Mouse (Mus musculus): Measurements from ENCODE around the gene Prx.
A peak's percentile ranks its signal among the peaks of the same experiment; 100 is the strongest.
"Not testable (repeated sequence)": the region's sequence is repeated elsewhere in the genome, so short reads cannot be mapped to it uniquely, and the experiment has no call there.

The Prx gene

GRCm38 (mm10) chr7:27483860-27484259, 15.3 kb upstream of the Prx start:
- no peak for DNase-seq (ENCODE audit: low spot score in 2 of 2)

DNA sequence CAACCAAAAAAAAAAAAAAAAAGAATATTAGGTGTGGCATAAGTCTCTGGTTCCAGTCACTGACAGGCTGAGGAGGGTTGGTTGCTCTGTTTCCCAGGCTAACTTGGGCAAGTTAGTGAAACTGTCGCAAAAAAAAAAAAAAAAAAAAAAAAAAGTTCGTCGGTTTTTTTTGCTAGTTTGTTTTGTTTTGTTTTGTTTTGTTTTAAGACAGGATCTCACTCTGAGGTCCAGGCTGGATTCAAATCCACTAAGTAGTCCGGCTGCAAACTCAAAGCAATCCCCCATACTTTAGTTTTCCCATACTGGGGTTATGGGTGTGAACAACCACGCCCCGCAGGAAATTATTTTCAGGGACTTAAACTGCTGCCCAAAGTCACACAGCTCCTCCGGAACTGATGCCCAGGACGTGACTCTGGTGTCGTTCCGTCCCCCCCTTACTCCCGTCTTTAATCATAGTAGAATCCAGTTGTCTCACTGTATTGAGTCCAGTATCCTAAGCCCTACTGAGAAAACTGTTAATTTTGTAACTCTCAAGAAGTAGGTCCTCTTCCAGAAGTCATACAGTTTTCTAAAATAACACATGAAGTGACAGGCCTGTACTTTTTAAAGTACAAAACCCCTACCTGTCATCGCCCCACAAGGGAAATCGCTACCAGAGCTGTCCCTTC, 12.9 kb upstream of the Prx start:
- DNase-seq (ENCODE audit: low spot score in 2 of 2): peak in 1 of 2 experiments; percentile 53

DNA sequence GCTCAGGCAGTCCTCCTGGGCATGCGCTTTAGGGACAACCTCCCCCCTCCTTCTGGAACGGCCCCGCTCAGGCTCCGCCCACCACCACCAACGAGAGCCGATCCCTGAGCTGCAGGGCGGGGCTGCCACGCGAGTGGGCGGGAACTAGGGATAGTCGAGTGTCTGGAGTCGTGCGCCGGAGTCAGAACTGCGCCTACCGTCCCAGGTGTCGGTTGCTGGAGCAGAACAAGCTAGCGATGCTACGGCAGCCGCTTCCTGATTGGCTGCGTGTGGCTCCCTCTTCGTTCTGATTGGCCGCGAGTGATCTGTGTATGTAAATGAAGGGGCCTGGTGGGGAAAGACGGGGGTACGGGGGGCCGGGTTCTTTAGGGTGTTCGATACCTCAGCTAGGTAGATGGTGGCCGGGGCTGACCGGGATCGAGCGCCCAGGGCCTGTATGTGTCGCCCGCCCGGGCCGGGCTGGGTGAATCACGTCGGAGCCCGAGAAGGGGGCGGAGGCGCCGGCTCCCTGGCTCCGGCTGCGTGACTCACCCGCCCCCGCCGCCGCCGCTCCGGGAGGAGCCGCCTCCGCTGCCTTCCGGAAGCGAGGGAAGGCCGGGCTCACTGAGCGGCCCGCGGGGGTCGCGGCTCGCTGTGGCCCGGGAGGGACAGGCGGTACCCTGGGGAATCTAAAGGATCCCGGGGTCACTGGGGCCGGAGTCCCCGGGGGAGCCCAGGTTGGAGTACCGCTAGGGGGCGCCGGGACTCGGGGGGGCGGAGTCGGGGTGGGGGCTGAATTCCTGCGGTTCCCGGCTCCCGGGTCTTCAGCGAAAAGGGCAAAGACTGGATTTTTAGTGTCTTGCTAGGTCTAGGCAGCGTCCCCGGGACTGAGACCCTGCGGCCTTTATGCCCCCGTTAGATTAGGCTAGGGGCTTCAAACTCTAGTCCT, 12.1 kb upstream of the Prx start, which contains the start of gene Sertad1:
TSS of gene Sertad1 (plus strand) at position 141 of the 928 bp plus-strand sequence.
- peak; percentile 100 for DNase-seq (ENCODE audit: low spot score in 2 of 2)

DNA sequence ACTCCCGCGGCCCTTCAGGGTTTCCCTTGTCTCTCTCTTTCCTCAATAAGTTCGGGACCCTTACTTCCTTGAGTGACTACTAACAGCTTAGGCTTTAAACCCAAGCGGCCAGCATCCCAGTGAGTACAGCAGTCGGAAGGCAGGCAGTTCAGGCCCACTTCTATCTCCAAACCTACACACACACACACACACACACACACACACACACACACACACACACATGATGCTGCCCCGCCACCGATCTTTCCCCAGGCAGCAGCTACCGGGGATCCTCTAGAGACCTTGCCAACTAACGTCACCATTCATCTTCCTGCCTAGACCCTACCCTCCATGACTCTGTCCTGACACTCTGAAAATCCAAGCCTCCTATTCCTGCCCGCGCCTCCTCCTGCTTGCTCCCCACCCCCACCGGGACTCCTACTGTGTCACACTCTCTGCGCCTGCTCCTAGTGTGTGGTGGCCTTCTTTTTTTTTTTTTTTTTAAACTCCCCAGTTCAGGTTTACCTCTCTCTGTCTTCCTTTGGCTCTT, 11.3 kb upstream of the Prx start:
- no peak for DNase-seq (ENCODE audit: low spot score in 2 of 2)

- DNase-seq (ENCODE audit: low spot score in 2 of 2): no peak
These were observed 9.8 kb upstream of the Prx start for GRCm38 (mm10) chr7:27489270-27489869.

DNA sequence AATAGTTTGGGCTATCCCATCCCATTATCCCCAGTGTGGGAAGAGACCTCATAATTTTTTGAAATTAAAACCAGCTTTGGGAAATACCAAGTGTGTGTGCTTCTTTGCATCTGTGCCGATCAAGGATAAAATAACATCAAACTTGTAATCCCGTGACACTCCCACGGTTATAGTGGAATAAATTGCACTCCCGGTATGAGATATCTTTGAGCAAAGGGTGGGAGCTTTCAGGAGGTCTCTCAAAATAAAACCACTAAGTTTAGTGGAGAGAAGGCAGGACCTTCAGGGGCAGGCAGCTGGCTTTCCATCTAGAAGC, 8.9 kb upstream of the Prx start:
- no peak for DNase-seq (ENCODE audit: low spot score in 2 of 2)

DNA sequence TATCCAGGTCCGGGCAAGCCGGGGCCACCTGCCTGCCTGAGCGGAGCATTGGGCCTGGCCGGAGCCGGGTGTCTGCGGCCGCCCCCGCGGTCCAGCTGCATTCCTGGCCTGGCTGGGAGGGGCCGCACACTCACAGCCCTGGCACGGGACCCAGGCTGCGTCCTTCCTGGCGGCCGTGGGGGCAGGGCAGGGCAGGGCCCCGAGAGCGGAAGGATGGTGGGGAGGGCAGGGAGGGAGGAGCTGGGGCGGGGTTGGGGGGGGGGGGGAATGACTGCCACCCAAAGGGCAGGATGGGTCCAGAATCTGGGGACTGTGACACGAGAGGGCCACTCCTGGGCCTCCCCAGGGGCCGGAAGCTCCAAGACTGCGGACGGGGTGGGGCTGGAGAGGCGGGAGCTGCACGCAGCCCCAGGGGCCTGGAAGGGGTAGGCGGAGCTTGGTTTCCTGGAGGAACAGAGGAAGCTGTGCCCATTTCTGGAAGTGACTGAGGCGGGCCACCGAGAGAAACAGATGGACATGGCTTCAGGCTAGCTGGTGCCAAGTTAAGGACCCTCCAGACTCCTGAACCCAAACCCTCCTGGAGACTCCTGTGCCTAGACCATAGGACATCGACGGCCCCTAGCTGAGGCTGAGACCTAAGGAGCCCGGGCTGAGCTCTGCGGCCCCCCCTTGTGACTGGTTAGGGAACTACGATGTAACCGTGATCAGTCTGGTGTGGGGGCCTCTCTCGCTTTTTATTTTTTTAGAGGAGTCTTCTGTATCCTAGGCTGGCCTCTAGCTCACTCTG, 8.4 kb upstream of the Prx start:
- peak; percentile 84 to 87 for DNase-seq (ENCODE audit: low spot score in 2 of 2)

DNA sequence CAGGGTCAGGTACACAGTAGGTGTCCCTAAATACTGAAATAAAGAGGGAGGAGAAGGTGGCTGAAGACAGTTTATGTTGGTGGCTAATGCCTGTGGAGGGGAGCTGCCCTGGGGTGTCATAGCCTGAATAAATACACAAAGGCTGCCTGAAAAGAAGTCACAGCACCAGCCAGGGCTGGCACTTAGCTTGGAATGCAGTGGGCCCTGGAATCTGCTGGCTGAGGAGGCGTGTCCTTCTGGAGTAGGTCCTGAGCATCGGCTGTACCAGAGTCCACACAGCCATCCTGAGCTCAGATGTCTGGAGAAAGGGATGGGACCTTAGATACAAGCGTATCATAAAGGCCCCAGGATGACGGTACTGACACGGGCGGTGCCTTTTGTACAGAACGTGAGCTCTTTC, 7.3 kb upstream of the Prx start:
- no peak for DNase-seq (ENCODE audit: low spot score in 2 of 2)

DNA sequence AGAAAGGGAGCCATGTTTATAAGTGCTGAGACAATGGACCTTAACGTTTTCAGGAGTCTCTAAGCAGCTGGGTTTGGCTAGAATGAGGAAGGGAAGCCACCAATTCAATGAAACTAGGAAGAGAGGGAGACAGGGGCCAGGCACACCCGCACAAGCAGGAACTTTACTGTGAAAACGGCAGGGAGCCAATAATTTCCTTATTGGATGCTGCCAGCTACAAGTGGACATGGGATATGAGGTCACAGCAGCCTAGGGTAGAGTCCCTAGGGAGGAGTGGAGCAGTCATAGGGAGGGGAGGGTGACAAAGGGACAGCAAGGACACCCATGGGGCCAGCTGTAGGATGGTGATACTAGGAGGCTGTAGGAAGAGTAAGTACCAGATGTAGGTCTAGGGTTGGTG, 6.1 kb upstream of the Prx start:
- no peak for DNase-seq (ENCODE audit: low spot score in 2 of 2)

DNA sequence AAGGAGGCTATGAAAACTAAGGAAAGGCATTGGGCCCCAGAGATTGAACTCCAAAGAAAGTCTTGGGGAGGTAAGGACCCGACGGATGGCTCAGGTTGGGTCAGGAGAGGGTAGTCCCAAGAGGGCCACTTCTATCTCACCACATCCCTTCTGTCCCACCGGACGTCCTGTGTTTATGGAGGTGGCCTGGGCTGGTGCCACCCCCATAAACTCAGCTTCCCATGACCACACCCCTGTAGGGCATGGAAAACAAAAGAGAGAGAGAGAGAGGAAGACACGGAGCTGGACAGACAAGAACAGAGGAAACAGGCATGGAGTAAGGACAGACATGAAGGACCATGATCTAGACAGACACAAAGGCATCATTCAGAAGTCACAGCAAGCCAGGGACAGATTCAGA, 5.7 kb upstream of the Prx start:
- no peak for DNase-seq (ENCODE audit: low spot score in 2 of 2)

DNA sequence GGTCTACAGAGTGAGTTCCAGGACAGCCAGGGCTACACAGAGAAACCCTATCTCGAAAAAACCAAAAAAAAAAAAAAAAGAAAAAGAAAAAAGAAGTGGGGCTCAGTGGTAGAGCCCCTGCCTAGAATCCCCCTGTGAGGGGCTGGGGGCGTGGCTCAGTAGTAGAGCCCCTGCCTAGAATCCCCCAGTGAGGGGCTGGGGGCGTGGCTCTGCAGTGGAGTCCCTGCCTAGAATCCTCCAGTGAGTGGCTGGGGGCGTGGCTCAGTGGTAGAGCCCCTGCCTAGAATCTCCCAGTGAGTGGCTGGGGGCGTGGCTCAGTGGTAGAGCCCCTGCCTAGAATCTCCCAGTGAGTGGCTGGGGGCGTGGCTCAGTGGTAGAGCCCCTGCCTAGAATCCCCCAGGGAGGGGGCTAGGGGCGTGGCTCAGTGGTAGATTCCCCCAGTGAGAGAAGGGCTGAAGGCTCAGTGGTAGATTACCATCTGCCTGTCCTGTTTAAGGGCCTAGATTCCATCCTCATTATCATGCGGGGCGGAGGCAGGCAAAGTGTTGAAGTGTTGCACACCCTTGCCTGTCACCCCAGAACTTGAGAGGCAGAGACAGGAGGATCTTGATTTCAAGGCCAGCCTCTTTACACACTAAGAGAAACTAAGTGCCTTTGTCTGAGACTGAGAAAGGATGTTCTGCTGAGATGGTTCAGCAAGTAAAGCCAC, 4.3 kb upstream of the Prx start:
- not testable (repeated sequence) for DNase-seq (ENCODE audit: low spot score in 2 of 2)

GRCm38 (mm10) chr7:27501620-27502019, 2.5 kb downstream of the Prx start:
- no peak for DNase-seq (ENCODE audit: low spot score in 2 of 2)

GRCm38 (mm10) chr7:27506765-27507370, 7.7 kb downstream of the Prx start:
- DNase-seq (ENCODE audit: low spot score in 2 of 2): peak; percentile 38 to 39

DNA sequence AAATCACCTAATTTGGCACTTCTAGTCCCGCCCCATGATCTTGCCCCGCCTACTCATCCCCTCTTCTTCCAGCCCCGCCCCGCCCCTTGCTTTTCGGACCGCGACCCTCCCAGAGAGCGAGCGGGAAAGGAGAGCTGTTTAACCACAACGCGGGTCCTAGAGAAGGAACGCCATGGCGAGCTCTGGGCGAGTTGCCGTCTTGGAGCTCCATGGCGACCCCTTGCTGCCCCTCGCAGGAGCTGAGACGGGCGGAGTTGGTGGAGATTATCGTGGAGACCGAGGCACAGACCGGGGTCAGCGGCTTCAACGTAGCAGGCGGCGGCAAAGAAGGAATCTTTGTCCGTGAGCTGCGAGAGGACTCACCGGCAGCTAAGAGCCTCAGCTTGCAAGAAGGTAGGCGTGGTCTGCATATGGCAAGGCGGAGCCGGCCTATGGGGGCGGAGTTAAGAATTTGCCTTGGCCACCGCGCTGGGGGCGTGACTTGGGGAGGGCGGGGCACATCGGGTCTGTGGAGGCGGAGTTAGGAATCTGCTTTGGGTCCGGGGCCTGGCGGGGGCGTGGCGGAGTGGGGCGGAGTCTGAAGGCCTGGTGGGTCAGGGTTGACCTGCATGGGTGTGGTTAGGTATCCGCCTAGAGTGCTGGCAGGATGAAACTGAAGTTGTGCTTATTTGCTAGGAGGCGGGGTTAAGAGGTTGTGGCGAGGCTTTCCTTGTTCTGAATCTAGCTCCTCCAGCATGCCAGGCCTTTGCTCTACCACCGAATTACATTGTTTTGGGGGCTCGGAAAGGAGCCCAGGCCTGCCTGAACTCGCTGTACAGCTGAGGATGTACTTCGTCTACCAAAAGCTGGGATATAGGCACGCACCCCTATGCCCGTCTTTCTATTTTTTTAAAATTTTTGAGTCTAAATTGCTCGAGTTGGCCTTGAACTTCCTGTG, 8.9 kb downstream of the Prx start:
- peak; percentile 99 for DNase-seq (ENCODE audit: low spot score in 2 of 2)

DNA sequence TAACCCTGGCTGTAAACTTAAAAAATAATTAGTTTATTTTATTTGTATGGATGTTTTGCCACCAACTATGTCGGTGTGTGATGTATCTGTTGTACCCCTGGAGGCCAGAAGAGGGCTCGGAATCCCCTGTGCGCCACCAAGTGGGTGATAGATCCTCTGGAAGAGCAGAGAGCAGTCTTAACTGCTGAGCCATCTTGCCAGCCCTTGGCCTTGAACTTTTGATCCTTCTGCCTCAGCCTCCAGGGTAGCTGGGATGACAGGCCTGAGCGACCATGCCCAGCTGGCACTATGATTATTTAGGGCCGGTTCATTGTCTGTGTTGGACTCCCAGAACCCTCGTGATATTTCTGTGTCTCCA, 9.5 kb downstream of the Prx start:
- DNase-seq (ENCODE audit: low spot score in 2 of 2): peak; percentile 68 to 80

DNA sequence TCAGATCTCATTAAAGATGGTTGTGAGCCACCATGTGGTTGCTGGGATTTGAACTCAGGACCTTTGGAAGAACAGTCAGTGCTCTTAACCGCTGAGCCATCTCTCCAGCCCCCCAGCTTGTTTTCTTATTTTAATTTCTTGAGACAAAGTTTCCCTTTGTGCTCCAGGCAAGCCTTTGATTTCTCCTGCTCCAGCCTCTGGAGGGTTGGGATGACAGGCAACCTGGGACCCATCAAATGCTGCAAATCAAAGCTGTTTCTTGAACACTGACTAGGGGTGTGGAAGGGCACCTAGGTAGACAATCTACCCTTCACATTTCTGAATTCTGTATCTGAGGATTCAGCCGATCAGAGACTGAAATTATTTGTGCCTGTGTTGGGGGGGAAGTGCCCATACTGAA, 11.7 kb downstream of the Prx start:
- no peak for DNase-seq (ENCODE audit: low spot score in 2 of 2)

- no peak for DNase-seq (ENCODE audit: low spot score in 2 of 2)
These were observed 15.8 kb downstream of the Prx start for GRCm38 (mm10) chr7:27514961-27515360.

- no peak for DNase-seq (ENCODE audit: low spot score in 2 of 2)
These were observed 19.2 kb downstream of the Prx start for GRCm38 (mm10) chr7:27518314-27518713.

GRCm38 (mm10) chr7:27520104-27520503, 21.0 kb downstream of the Prx start:
- DNase-seq (ENCODE audit: low spot score in 2 of 2): no peak

DNA sequence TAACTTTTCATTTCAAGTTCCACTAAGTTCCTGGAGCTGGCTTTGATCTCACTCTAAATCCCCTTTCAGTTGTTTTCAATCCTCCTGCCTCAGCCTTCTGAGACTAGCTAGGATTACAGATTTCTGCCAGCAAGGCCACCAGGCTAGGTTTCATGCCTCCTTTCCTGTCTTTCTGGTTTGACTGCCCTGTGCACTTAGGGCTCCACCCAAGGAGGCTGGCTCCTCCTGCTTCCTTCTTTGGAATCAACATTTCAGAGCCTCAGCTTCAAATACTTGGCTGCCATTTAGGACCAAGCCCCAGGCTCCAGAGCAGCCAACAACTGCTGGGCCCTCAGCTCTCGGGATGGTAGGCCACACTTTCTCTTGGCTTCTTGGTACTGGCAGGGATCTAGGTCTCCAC, 21.5 kb downstream of the Prx start:
- DNase-seq (ENCODE audit: low spot score in 2 of 2): no peak
